Mouse (Mus musculus): ENCODE data around the gene Tmem128. TPM values are rescaled to one million over a fixed set of nuclear protein-coding genes. Genes with fewer than 3 reads are reported as not detected.

Gene Tmem128
- total RNA-seq, 2 experiments from 2014 or later = 17.7 to 27.3 TPM

- no peak for ATAC-seq (replicated peaks; ENCODE audit: low FRiP score, poor library complexity, severe bottlenecking)
Measured at GRCm38 (mm10) chr5:38277098-38277866, 17.3 kb downstream of the Tmem128 start.

GRCm38 (mm10) chr5:38277936-38278600 lies 18.1 kb downstream of the Tmem128 start:
- no peak for ATAC-seq (replicated peaks; ENCODE audit: low FRiP score, poor library complexity, severe bottlenecking)

- no peak for ATAC-seq (replicated peaks; ENCODE audit: low FRiP score, poor library complexity, severe bottlenecking)
Measured at GRCm38 (mm10) chr5:38280075-38280474, 20.1 kb downstream of the Tmem128 start.

- no peak for ATAC-seq (replicated peaks; ENCODE audit: low FRiP score, poor library complexity, severe bottlenecking)
Measured at GRCm38 (mm10) chr5:38285724-38286123, 25.7 kb downstream of the Tmem128 start.

GRCm38 (mm10) chr5:38288476-38288875 lies 28.5 kb downstream of the Tmem128 start:
- no peak for ATAC-seq (replicated peaks; ENCODE audit: low FRiP score, poor library complexity, severe bottlenecking)

GRCm38 (mm10) chr5:38301761-38302411 lies 41.9 kb downstream of the Tmem128 start:
- no peak for ATAC-seq (replicated peaks; ENCODE audit: low FRiP score, poor library complexity, severe bottlenecking)

- no peak for ATAC-seq (replicated peaks; ENCODE audit: low FRiP score, poor library complexity, severe bottlenecking)
Measured at GRCm38 (mm10) chr5:38302651-38303050, 42.7 kb downstream of the Tmem128 start.

GRCm38 (mm10) chr5:38305241-38305640 lies 45.3 kb downstream of the Tmem128 start:
- no peak for ATAC-seq (replicated peaks; ENCODE audit: low FRiP score, poor library complexity, severe bottlenecking)

GRCm38 (mm10) chr5:38307255-38308101 lies 47.5 kb downstream of the Tmem128 start:
- peak; percentile 83 for ATAC-seq (replicated peaks; ENCODE audit: low FRiP score, poor library complexity, severe bottlenecking)

GRCm38 (mm10) chr5:38308873-38309272 lies 48.9 kb downstream of the Tmem128 start:
- ATAC-seq (replicated peaks; ENCODE audit: low FRiP score, poor library complexity, severe bottlenecking) = no peak

- no peak for ATAC-seq (replicated peaks; ENCODE audit: low FRiP score, poor library complexity, severe bottlenecking)
Measured at GRCm38 (mm10) chr5:38309795-38310194, 49.8 kb downstream of the Tmem128 start.

Other genes starting within 250 kb of the Tmem128 start
- gene Stx18, start 221.4 kb upstream of the Tmem128 start, total RNA-seq (2015; ENCODE audit: low replicate concordance) = 2.9 and 10.7 TPM in 2 replicates
- 6.0 and 16.3 TPM in 2 replicates for gene Stx18, start 221.4 kb upstream of the Tmem128 start, total RNA-seq (2017; ENCODE audit: low replicate concordance)
- not detected in 2 replicates for gene Nsg1, start 100.3 kb upstream of the Tmem128 start, total RNA-seq (2015; ENCODE audit: low replicate concordance)
- gene Nsg1, start 100.3 kb upstream of the Tmem128 start, total RNA-seq (2017; ENCODE audit: low replicate concordance) = not detected in 2 replicates
- gene Zbtb49, start 39.7 kb upstream of the Tmem128 start, total RNA-seq (2015; ENCODE audit: low replicate concordance) = 1.0 and 13.4 TPM in 2 replicates
- 1.9 and 2.0 TPM in 2 replicates for gene Zbtb49, start 39.7 kb upstream of the Tmem128 start, total RNA-seq (2017; ENCODE audit: low replicate concordance)
- 13.6 and 34.0 TPM in 2 replicates for gene Lyar, start 39.7 kb upstream of the Tmem128 start, total RNA-seq (2015; ENCODE audit: low replicate concordance)
- 17.1 and 30.5 TPM in 2 replicates for gene Lyar, start 39.7 kb upstream of the Tmem128 start, total RNA-seq (2017; ENCODE audit: low replicate concordance)
- not detected in 2 replicates for gene Otop1, start 15.8 kb downstream of the Tmem128 start, total RNA-seq (2015; ENCODE audit: low replicate concordance)
- gene Otop1, start 15.8 kb downstream of the Tmem128 start, total RNA-seq (2017; ENCODE audit: low replicate concordance) = not detected in 2 replicates
- not detected in 2 replicates for gene Drd5, start 59.2 kb downstream of the Tmem128 start, total RNA-seq (2015; ENCODE audit: low replicate concordance)
- gene Drd5, start 59.2 kb downstream of the Tmem128 start, total RNA-seq (2017; ENCODE audit: low replicate concordance) = not detected in 2 replicates
- gene Slc2a9, start 243.0 kb downstream of the Tmem128 start, total RNA-seq (2015; ENCODE audit: low replicate concordance) = 3.8 TPM in 1 of 2 replicates, not detected in the other
- 0.51 and 0.84 TPM in 2 replicates for gene Slc2a9, start 243.0 kb downstream of the Tmem128 start, total RNA-seq (2017; ENCODE audit: low replicate concordance)